Mouse (Mus musculus): Measurements from ENCODE around the gene Grhpr.

DNA sequence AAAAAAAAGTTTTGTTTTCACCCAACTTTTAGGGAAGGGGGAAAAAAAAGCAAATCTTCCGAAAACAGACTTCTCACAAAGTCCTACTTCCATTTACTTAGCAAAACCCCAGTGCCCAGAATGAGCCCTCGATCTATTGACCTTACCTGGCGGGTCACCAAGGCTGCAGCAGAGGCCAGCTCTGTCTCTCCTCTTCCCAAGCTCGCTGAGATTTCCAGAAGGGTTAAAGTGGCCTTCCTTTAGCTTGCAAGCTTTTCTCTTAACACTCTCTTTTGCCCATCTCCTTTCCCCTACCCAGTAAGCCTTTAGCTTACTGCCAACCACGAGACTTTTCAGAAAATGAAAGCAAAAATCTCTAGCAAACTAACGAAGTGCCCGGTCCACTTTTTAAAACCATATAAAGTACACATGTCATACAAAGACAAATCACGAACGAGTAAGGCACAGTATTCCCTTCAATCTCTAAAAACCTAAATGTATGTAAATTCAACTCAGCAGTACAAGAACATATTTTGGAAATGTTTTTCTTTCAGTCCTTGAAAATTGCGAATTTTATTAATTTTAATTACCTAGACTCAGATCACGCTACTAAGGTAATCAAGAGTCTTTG, 29.7 kb downstream of the Grhpr start:
- TF ChIP-seq EP300 (IDR thresholded peaks at IDR 0.05; ENCODE audit: low read depth): no peak
- TF ChIP-seq CTCF (IDR thresholded peaks at IDR 0.05; ENCODE audit: low read depth): no peak
